Mouse (Mus musculus) heart, postnatal 25 days (tissue): Measurements from ENCODE around the gene Ccdc107. TPM values are rescaled to one million over a fixed set of nuclear protein-coding genes. Genes with fewer than 3 reads are reported as not detected.

Experiments
- total RNA-seq, 2 experiments: library from RNA; stranded (reverse); gene quantifications; 2 replicates each; pipeline ENCODE4 v1.2.3; 2021

The Ccdc107 gene
- total RNA-seq, 2 experiments from 2014 or later: 26.6 to 31.8 TPM

Other genes with a start within 250 kb of the Ccdc107 start
- gene Atp8b5, start 225.7 kb upstream of the Ccdc107 start, total RNA-seq: under 1 TPM in 1 of 2 experiments, not detected in 1; 0.05 TPM
- 10 to 100 TPM; 35.3 to 49.1 TPM for gene Rusc2, start 110.9 kb upstream of the Ccdc107 start, total RNA-seq
- gene Fam166b, start 63.8 kb upstream of the Ccdc107 start, total RNA-seq: not detected
- 10 to 100 TPM; 33.1 to 34.4 TPM for gene Tesk1, start 51.0 kb upstream of the Ccdc107 start, total RNA-seq
- under 1 TPM; 0.81 to 0.87 TPM for gene Cd72, start 38.3 kb upstream of the Ccdc107 start, total RNA-seq
- not detected for gene Sit1, start 9.2 kb upstream of the Ccdc107 start, total RNA-seq
- under 1 TPM; 0.39 to 0.61 TPM for gene Arhgef39, start 6.8 kb downstream of the Ccdc107 start, total RNA-seq
- gene Car9, start 14.1 kb downstream of the Ccdc107 start, total RNA-seq: under 1 TPM; 0.31 to 0.34 TPM
- 10 to 100 TPM; 25.2 to 40.7 TPM for gene Tpm2, start 30.9 kb downstream of the Ccdc107 start, total RNA-seq
- gene Creb3, start 69.4 kb downstream of the Ccdc107 start, total RNA-seq: 10 to 100 TPM; 45.8 to 48.3 TPM
- 100 to 1,000 TPM; 115 to 124 TPM for gene Tln1, start 69.8 kb downstream of the Ccdc107 start, total RNA-seq
- 10 to 100 TPM; 29.5 to 36.7 TPM for gene Rgp1, start 85.8 kb downstream of the Ccdc107 start, total RNA-seq
- gene Gba2, start 86.0 kb downstream of the Ccdc107 start, total RNA-seq: 10 to 100 TPM; 13.5 to 14.3 TPM
- gene Msmp, start 91.6 kb downstream of the Ccdc107 start, total RNA-seq: under 1 TPM in 1 of 2 experiments, not detected in 1; 0.60 TPM
- gene Npr2, start 139.0 kb downstream of the Ccdc107 start, total RNA-seq: 10 to 100 TPM; 35.9 to 42.4 TPM
- under 1 TPM; 0.21 to 0.31 TPM for gene Spag8, start 160.7 kb downstream of the Ccdc107 start, total RNA-seq
- 100 to 1,000 TPM; 138 to 147 TPM for gene Hint2, start 163.6 kb downstream of the Ccdc107 start, total RNA-seq
- gene Tmem8b, start 176.1 kb downstream of the Ccdc107 start, total RNA-seq: 10 to 100 TPM; 15.8 to 16.9 TPM
- under 1 TPM; 0.20 to 0.26 TPM for gene Fam221b, start 176.2 kb downstream of the Ccdc107 start, total RNA-seq
- not detected for gene Olfr70, start 207.9 kb downstream of the Ccdc107 start, total RNA-seq
- gene Olfr71, start 217.4 kb downstream of the Ccdc107 start, total RNA-seq: not detected
- 1 to 10 TPM; 3.3 to 3.4 TPM for gene Hrct1, start 234.3 kb downstream of the Ccdc107 start, total RNA-seq
- gene Spaar, start 237.1 kb downstream of the Ccdc107 start, total RNA-seq: 1 to 10 TPM; 4.8 to 4.9 TPM